10 mouse cellular contexts compared by ENCODE assay signal in genomic region chr8:126256585-126257391, GRCm38 (mm10). TPM values are rescaled to one million over a fixed set of nuclear protein-coding genes. Genes with fewer than 3 reads are reported as not detected.
DNase-seq lines count a peak whose midpoint lies in the region; ATAC-seq and TF ChIP-seq lines count a peak whose summit lies in the region.
"Had no signal": no experiment of that assay in that cellular context is flagged by ENCODE, and none has a peak within 500 bp of the region (broad histone marks: within the 10 kb centered on the region; RNA-seq: fewer than 3 reads in every experiment).

No protein-coding gene starts in this region.

- peak; percentile 37; the same call in 1 of the 2 replicates for TF ChIP-seq CTCF in brain, embryonic 14.5 days (IDR thresholded peaks at IDR 0.05; ENCODE audit: borderline replicate concordance, extremely low read depth, insufficient read depth, insufficient read length)

- no peak for TF ChIP-seq POLR2A in brain, embryonic 14.5 days (IDR thresholded peaks at IDR 0.05; ENCODE audit: borderline replicate concordance, extremely low read depth, insufficient read depth, insufficient read length, poor library complexity, severe bottlenecking)

- no peak overlapping the region for H3K4me3 ChIP-seq in embryonic facial prominence, embryonic 15.5 days (replicated peaks)
- no peak overlapping the region for H3K4me3 ChIP-seq in midbrain, embryonic 15.5 days
- H3K4me3 ChIP-seq: heart, embryonic 13.5 days; liver, embryonic 12.5 days had no signal

- H3K27me3 ChIP-seq in embryonic facial prominence, embryonic 15.5 days: peaks cover 5% of the 10 kb centered on the region
- peaks cover 22% of the 10 kb centered on the region for H3K27me3 ChIP-seq in midbrain, embryonic 15.5 days (replicated peaks)

- no peaks in the 10 kb centered on the region for H3K36me3 ChIP-seq in embryonic facial prominence, embryonic 15.5 days
- H3K36me3 ChIP-seq in midbrain, embryonic 15.5 days (replicated peaks): no peaks in the 10 kb centered on the region
- H3K36me3 ChIP-seq: heart, embryonic 13.5 days; liver, embryonic 12.5 days had no signal

- no peak overlapping the region for H3K9ac ChIP-seq in embryonic facial prominence, embryonic 15.5 days
- no peak overlapping the region for H3K9ac ChIP-seq in midbrain, embryonic 15.5 days
- H3K9ac ChIP-seq: heart, embryonic 13.5 days; liver, embryonic 12.5 days had no signal

- DNase-seq in kidney, postnatal 10 days: peak; percentile 10
- DNase-seq in kidney, postnatal 25 days: no peak
- peak; percentile 81 for DNase-seq in brain, embryonic 14.5 days (ENCODE audit: low read depth)
- DNase-seq in adipocyte (ENCODE audit: low spot score): no peak
- no peak for DNase-seq in ovary, postnatal 36 days (ENCODE audit: low spot score)
- DNase-seq: lung, postnatal 36 days had no signal

- 43% methylated on average over 9 of the region's 9 CpGs for WGBS in embryonic facial prominence, embryonic 15.5 days
- WGBS in midbrain, embryonic 15.5 days: 6% methylated on average over 9 of the region's 9 CpGs

- peak; percentile 58 for ATAC-seq in embryonic facial prominence, embryonic 15.5 days (ENCODE audit: insufficient number of reproducible peaks, low FRiP score, low TSS enrichment, low read depth)
- ATAC-seq in midbrain, embryonic 15.5 days (replicated peaks): peak; percentile 55
- ATAC-seq: liver, embryonic 12.5 days had no signal

- no peaks in the 10 kb centered on the region for H3K9me3 ChIP-seq in embryonic facial prominence, embryonic 15.5 days (replicated peaks)
- no peaks in the 10 kb centered on the region for H3K9me3 ChIP-seq in midbrain, embryonic 15.5 days
- H3K9me3 ChIP-seq: heart, embryonic 13.5 days; liver, embryonic 12.5 days had no signal

- 0 out of 2 replicates have a peak, but pooled peaks cover 6% of the 10 kb centered on the region for H3K4me1 ChIP-seq in embryonic facial prominence, embryonic 15.5 days
- peaks cover 19% of the 10 kb centered on the region for H3K4me1 ChIP-seq in midbrain, embryonic 15.5 days
- H3K4me1 ChIP-seq: liver, embryonic 12.5 days had no signal

- no peak overlapping the region for H3K27ac ChIP-seq in embryonic facial prominence, embryonic 15.5 days (replicated peaks)
- no peak overlapping the region for H3K27ac ChIP-seq in midbrain, embryonic 15.5 days
- H3K27ac ChIP-seq: heart, embryonic 13.5 days; liver, embryonic 12.5 days had no signal

- H3K4me2 ChIP-seq in embryonic facial prominence, embryonic 15.5 days (replicated peaks): no peak overlapping the region
- no peak overlapping the region for H3K4me2 ChIP-seq in midbrain, embryonic 15.5 days
- H3K4me2 ChIP-seq: heart, embryonic 13.5 days; liver, embryonic 12.5 days had no signal

RNA-seq across cellular contexts. Expression of gene Slc35f3, which starts 41.6 kb away (rescaled TPM):
- 0.67 and 1.8 TPM in 2 replicates for polyA plus RNA-seq in brain, embryonic 14.5 days (2012; rRNA removed)
- 0.63 and 0.71 TPM in 2 replicates for polyA plus RNA-seq in embryonic facial prominence, embryonic 15.5 days (2015; fragmentation: Nextera tagmentation; extraction: Ambion mirVana)
- polyA plus RNA-seq in midbrain, embryonic 15.5 days (2015; fragmentation: Nextera tagmentation; extraction: Ambion mirVana): 1.7 and 2.0 TPM in 2 replicates
- polyA plus RNA-seq: liver, embryonic 12.5 days had no signal

Comparison
In these comparisons a context has a peak if more than half of its experiments do, and no peak if none do; other contexts are left out.
1. DNase-seq: peak in kidney, postnatal 10 days (single experiment) and brain, embryonic 14.5 days (single experiment); none in kidney, postnatal 25 days (0 of 2), adipocyte (single experiment) and ovary, postnatal 36 days (single experiment).